Mouse (Mus musculus) myocyte (in vitro differentiated cells): Measurements from ENCODE around the gene Lrrn4.

ENCODE experiments used
- E2F4 ChIP-seq: IDR thresholded peaks from one replicate; pipeline ENCODE4 v1.6.1; 2011; ENCODE audit warnings: mild to moderate bottlenecking, control low read depth, moderate library complexity; ENCODE audit not compliant: insufficient read depth
- MAX ChIP-seq: IDR thresholded peaks from one replicate; pipeline ENCODE4 v1.6.1; 2011; ENCODE audit warnings: low read depth, mild to moderate bottlenecking, control low read depth
- MYOD1 ChIP-seq, 3 experiments: IDR thresholded peaks; one replicate each; pipeline ENCODE4 v1.6.1; 2011; ENCODE audit warnings: control low read depth in 2 of 3, low read depth in 2 of 3, mild to moderate bottlenecking in 2 of 3, moderate library complexity in 1 of 3; ENCODE audit not compliant: insufficient read length in 2 of 3, control insufficient read depth in 1 of 3
- POLR2A ChIP-seq: IDR thresholded peaks from one replicate; pipeline ENCODE4 v1.6.1; 2011; ENCODE audit warnings: low read depth, mild to moderate bottlenecking, control low read depth, moderate library complexity; ENCODE audit not compliant: insufficient read length
- POLR2AphosphoS2 ChIP-seq: IDR thresholded peaks from one replicate; pipeline ENCODE4 v1.6.1; 2011; ENCODE audit warnings: low read depth, control low read depth; ENCODE audit not compliant: insufficient read length
- REST ChIP-seq: IDR thresholded peaks from one replicate; pipeline ENCODE4 v1.6.1; 2011; ENCODE audit warnings: mild to moderate bottlenecking, control low read depth, moderate library complexity; ENCODE audit not compliant: insufficient read depth, insufficient read length
- USF1 ChIP-seq: IDR thresholded peaks from one replicate; pipeline ENCODE4 v1.6.1; 2011; ENCODE audit warnings: low read depth, mild to moderate bottlenecking, control low read depth, moderate library complexity

DNA sequence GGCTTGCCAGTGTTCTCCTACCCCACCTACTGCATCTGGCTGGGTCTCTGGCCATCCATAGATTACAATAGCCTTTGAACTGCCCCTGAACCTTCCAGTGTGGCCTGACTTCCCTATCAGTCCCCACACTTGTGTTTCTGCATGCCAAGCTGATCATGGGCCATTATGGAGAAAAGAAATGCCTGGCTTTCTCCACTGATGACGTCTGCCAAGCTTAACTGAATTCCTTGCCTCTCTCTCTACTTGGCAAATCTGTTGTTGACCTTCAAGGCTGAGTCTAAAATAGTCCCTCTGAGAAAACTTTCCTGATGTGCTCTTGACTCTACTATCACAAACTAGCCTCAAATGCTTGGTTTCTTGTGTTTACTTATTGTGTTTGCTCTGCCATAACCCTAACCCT is 17.5 kb upstream of the Lrrn4 start:
- TF ChIP-seq REST, result no peak
- TF ChIP-seq POLR2AphosphoS2, result no peak
- TF ChIP-seq POLR2A, result no peak
- no peak for TF ChIP-seq USF1
- no peak for TF ChIP-seq MAX
- no peak for TF ChIP-seq E2F4
- no peak for TF ChIP-seq MYOD1 (IDR thresholded peaks at IDR 0.05; ENCODE audit: control insufficient read depth in 1 of 3, insufficient read length in 2 of 3, low read depth in 2 of 3)
